Mouse (Mus musculus) embryonic fibroblast, embryonic 13.5 days (primary cell): ENCODE measurements around the gene Apon.

Experiments
- CTCF ChIP-seq: IDR thresholded peaks from 2 replicates; pipeline ENCODE4 v1.5.1; 2011; ENCODE audit warnings: mild to moderate bottlenecking, control low read depth, low read length, moderate library complexity, borderline replicate concordance; ENCODE audit not compliant: insufficient read depth
- POLR2A ChIP-seq: IDR thresholded peaks from 2 replicates; pipeline ENCODE4 v1.6.1; 2011; ENCODE audit warnings: low read depth, mild to moderate bottlenecking, control low read depth, low read length, moderate library complexity

GRCm38 (mm10) chr10:128211390-128212108 is 42.3 kb upstream of the Apon start, which contains the start of gene Spryd4:
- TF ChIP-seq POLR2A (peak; percentile 92), CTCF (no peak)
